Mouse (Mus musculus): ENCODE measurements at regions not wholly inside any gene's neighbourhood (a gene's known extent, or its start where the extent isn't known, plus 50 kb on each side); places are given as distances from the start of the nearest gene placed in this dataset.
"Not testable (repeated sequence)": the region's sequence is repeated elsewhere in the genome, so short reads cannot be mapped to it uniquely, and the experiment has no call there.

DNA sequence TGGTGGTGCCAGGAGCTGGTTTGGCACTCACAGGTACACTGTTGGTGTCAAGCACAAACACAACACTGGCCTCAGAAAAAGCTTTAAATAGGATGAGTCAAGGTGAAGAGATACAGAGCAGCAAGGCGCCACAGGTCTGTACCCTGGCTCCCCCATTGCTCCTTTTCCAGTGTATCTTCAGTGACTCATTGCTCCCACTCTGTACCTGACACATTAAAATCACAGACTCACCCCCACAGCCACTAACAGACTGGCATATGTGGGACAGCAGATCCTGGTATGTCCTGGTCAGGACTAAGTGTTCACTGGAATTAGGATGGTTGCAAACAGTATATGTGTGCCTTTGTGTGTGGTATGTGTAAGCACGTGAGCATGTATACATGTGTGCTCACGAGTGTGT lies 226.5 kb downstream of the 1810013L24Rik start:
- H3K9me3 ChIP-seq (replicated peaks; ENCODE audit: low read length): no peaks in the 10 kb centered on the region
- H3K27me3 ChIP-seq (replicated peaks): no peaks in the 10 kb centered on the region
- H3K4me1 ChIP-seq (ENCODE audit: control insufficient read depth in 1 of 2, insufficient read depth in 2 of 2): peaks cover 0 to 5% of the 10 kb centered on the region in 2 experiments; a peak in 2 of 4 replicates
- dilution Hi-C loops (cut with MboI; ENCODE audit: extremely low pct_ligation_motif_present, extremely low pct_unique_long_range_greater_than_20kb, low sequenced_read_pairs) (no loop called here), in situ Hi-C loops (cut with MboI; ENCODE audit: low pct_ligation_motif_present, low pct_unique_long_range_greater_than_20kb, low sequenced_read_pairs) (loop anchor here (5.0 kb wide), 1 partner anchor 36 kb away; no protein-coding TSS in a partner anchor)
- no peaks in the 10 kb centered on the region for H3K79me2 ChIP-seq (replicated peaks; ENCODE audit: control insufficient read depth, extremely low read depth, insufficient read depth, poor library complexity, severe bottlenecking)
- DNase-seq (ENCODE audit: extremely low read depth): no peak
- H3K4me3 ChIP-seq (replicated peaks in 1 of 3; ENCODE audit: low read depth in 2 of 3, low read length in 2 of 3, poor library complexity in 1 of 3): no peak overlapping the region
- H3K4me2 ChIP-seq (ENCODE audit: insufficient read depth, low read depth, poor library complexity, severe bottlenecking): no peak overlapping the region
- no peak overlapping the region for H3K27ac ChIP-seq (ENCODE audit: insufficient read depth, low read depth)
- TF ChIP-seq TBP (conservative IDR thresholded peaks at IDR 0.05; ENCODE audit: low read depth, low read length): no peak
- no peak for TF ChIP-seq SIN3A (IDR thresholded peaks at IDR 0.05; ENCODE audit: low read length)
- TF ChIP-seq BHLHE40 (IDR thresholded peaks at IDR 0.05; ENCODE audit: low read depth, low read length): peak; percentile 19; the same call in 1 of the 2 replicates
- no peak for TF ChIP-seq JUN (IDR thresholded peaks at IDR 0.05; ENCODE audit: insufficient read depth, low read depth, low read length)
- TF ChIP-seq ZMIZ1 (IDR thresholded peaks at IDR 0.05; ENCODE audit: low read depth, low read length): no peak
- no peak for TF ChIP-seq PAX5 (IDR thresholded peaks at IDR 0.05; ENCODE audit: low read length)
- no peak for TF ChIP-seq NRF1 (IDR thresholded peaks at IDR 0.05; ENCODE audit: low read depth, low read length)
- no peak for TF ChIP-seq IRF4 (IDR thresholded peaks at IDR 0.05; ENCODE audit: low read depth, low read length)
- H3K9ac ChIP-seq (ENCODE audit: insufficient read depth, low read depth): no peak overlapping the region
- H3K36me3 ChIP-seq (replicated peaks in 1 of 2; ENCODE audit: control insufficient read depth in 1 of 2, insufficient read depth in 1 of 2, low read length in 1 of 2): no peaks in the 10 kb centered on the region

DNA sequence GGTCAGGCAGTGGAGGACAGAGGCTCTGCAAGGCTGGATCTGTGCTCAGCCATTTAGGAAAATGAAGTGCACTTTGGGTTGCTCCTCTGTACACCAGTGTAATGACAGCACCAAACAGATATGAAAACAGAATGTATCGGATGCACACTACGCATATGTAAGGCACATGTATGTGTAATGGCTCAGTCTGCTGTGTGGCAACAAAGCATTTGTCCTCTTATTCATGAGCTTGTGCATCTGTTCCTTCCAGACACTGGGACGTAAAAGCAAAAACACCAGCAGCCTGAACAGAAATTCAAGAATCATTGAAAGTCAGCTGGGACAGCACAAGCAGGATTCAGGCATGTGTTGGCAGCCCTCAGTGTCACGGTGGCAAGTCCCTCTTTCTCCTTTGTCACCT lies 241.6 kb downstream of the 1810013L24Rik start:
- no peak overlapping the region for H3K4me3 ChIP-seq (replicated peaks in 1 of 3; ENCODE audit: low read depth in 2 of 3, low read length in 2 of 3, poor library complexity in 1 of 3)
- no peaks in the 10 kb centered on the region for H3K79me2 ChIP-seq (replicated peaks; ENCODE audit: control insufficient read depth, extremely low read depth, insufficient read depth, poor library complexity, severe bottlenecking)
- no peaks in the 10 kb centered on the region for H3K4me1 ChIP-seq (ENCODE audit: control insufficient read depth in 1 of 2, insufficient read depth in 2 of 2)
- no peaks in the 10 kb centered on the region for H3K36me3 ChIP-seq (replicated peaks in 1 of 2; ENCODE audit: control insufficient read depth in 1 of 2, insufficient read depth in 1 of 2, low read length in 1 of 2)
- in situ Hi-C loops (cut with MboI; ENCODE audit: low pct_ligation_motif_present, low pct_unique_long_range_greater_than_20kb, low sequenced_read_pairs): no loop called here
- H3K9ac ChIP-seq (ENCODE audit: insufficient read depth, low read depth): no peak overlapping the region
- TF ChIP-seq CHD2 (IDR thresholded peaks at IDR 0.05; ENCODE audit: low read length) (no peak), ELF1 (IDR thresholded peaks at IDR 0.05; ENCODE audit: low read depth, low read length) (no peak), IRF4 (IDR thresholded peaks at IDR 0.05; ENCODE audit: low read depth, low read length) (no peak), MAFK (IDR thresholded peaks at IDR 0.05; ENCODE audit: insufficient replicate concordance, low read length) (no peak), EP300 (IDR thresholded peaks at IDR 0.05; ENCODE audit: low read length) (no peak), SIN3A (IDR thresholded peaks at IDR 0.05; ENCODE audit: low read length) (no peak), ZKSCAN1 (IDR thresholded peaks at IDR 0.05; ENCODE audit: borderline replicate concordance, low read depth, low read length) (no peak), KAT2A (IDR thresholded peaks at IDR 0.05; ENCODE audit: insufficient replicate concordance, low read length) (no peak), POLR2AphosphoS2 (IDR thresholded peaks at IDR 0.05; ENCODE audit: low read depth, low read length) (no peak), CTCF (conservative IDR thresholded peaks at IDR 0.05 in 1 of 2, IDR thresholded peaks at IDR 0.05 in 1 of 2; ENCODE audit: low read depth in 2 of 2, low read length in 2 of 2) (no peak), SMC3 (IDR thresholded peaks at IDR 0.05; ENCODE audit: low read depth, low read length) (no peak), UBTF (IDR thresholded peaks at IDR 0.05; ENCODE audit: low read depth, low read length) (no peak), GABPA (IDR thresholded peaks at IDR 0.05; ENCODE audit: insufficient replicate concordance, low read depth, low read length) (no peak), MEF2A (IDR thresholded peaks at IDR 0.05; ENCODE audit: borderline replicate concordance, low read depth, low read length) (no peak), HCFC1 (IDR thresholded peaks at IDR 0.05; ENCODE audit: low read depth, low read length) (no peak), MYC (IDR thresholded peaks at IDR 0.05; ENCODE audit: low read depth, low read length) (no peak)
- no peak for DNase-seq (ENCODE audit: extremely low read depth)
- H3K27me3 ChIP-seq (replicated peaks): no peaks in the 10 kb centered on the region
- H3K27ac ChIP-seq (ENCODE audit: insufficient read depth, low read depth): no peak overlapping the region
- H3K4me2 ChIP-seq (ENCODE audit: insufficient read depth, low read depth, poor library complexity, severe bottlenecking): no peak overlapping the region
- dilution Hi-C loops (cut with MboI; ENCODE audit: extremely low pct_ligation_motif_present, extremely low pct_unique_long_range_greater_than_20kb, low sequenced_read_pairs): no loop called here
- H3K9me3 ChIP-seq (replicated peaks; ENCODE audit: low read length): no peaks in the 10 kb centered on the region

DNA sequence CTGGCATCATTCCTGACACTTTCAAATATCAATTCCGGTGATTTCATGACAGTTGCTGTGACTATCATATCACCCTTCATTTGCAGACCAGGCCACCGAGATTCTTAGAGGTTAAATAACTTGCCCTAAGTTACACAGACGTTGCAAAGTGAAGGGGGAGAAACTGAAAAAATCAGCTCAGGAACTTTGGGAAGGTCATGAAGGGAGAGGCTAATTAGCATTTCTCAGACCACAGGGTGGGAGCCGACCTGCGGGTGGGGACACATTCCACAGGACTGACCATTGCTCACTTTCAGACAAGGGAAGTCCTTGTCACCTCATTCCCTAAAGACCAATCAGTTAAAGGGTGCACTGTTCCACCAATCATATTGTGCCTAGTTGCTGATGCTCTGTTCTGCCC lies 242.1 kb downstream of the 1810013L24Rik start:
- H3K4me3 ChIP-seq (replicated peaks in 1 of 3; ENCODE audit: low read depth in 2 of 3, low read length in 2 of 3, poor library complexity in 1 of 3); H3K79me2 ChIP-seq (replicated peaks; ENCODE audit: control insufficient read depth, extremely low read depth, insufficient read depth, poor library complexity, severe bottlenecking); H3K27ac ChIP-seq (ENCODE audit: insufficient read depth, low read depth); in situ Hi-C loops (cut with MboI; ENCODE audit: low pct_ligation_motif_present, low pct_unique_long_range_greater_than_20kb, low sequenced_read_pairs); H3K4me1 ChIP-seq (ENCODE audit: control insufficient read depth in 1 of 2, insufficient read depth in 2 of 2); DNase-seq (ENCODE audit: extremely low read depth); dilution Hi-C loops (cut with MboI; ENCODE audit: extremely low pct_ligation_motif_present, extremely low pct_unique_long_range_greater_than_20kb, low sequenced_read_pairs); H3K27me3 ChIP-seq (replicated peaks); H3K4me2 ChIP-seq (ENCODE audit: insufficient read depth, low read depth, poor library complexity, severe bottlenecking); H3K9me3 ChIP-seq (replicated peaks; ENCODE audit: low read length); H3K36me3 ChIP-seq (replicated peaks in 1 of 2; ENCODE audit: control insufficient read depth in 1 of 2, insufficient read depth in 1 of 2, low read length in 1 of 2); H3K9ac ChIP-seq (ENCODE audit: insufficient read depth, low read depth): not testable (repeated sequence)

Data from CH12.LX (cell line).